Mouse (Mus musculus) brain, embryonic 14.5 days (tissue): ENCODE data around the gene Gm20431.

Experiments used
- CTCF ChIP-seq: fragments of 200-500 bp; IDR thresholded peaks from 2 replicates; pipeline ENCODE4 v1.5.1; 2012; ENCODE audit warnings: inconsistent platforms, mild to moderate bottlenecking, moderate library complexity, borderline replicate concordance; ENCODE audit not compliant: insufficient read depth, insufficient read length; ENCODE audit errors: extremely low read depth
- POLR2A ChIP-seq: fragments of 200-500 bp; IDR thresholded peaks from 2 replicates; pipeline ENCODE4 v1.6.1; 2012; ENCODE audit warnings: mild to moderate bottlenecking, inconsistent platforms, borderline replicate concordance; ENCODE audit not compliant: poor library complexity, insufficient read depth, insufficient read length, severe bottlenecking; ENCODE audit errors: extremely low read depth

GRCm38 (mm10) chr2:167586041-167586440 is 75.3 kb downstream of the Gm20431 start:
- TF ChIP-seq POLR2A (no peak), CTCF (no peak)
